Mouse (Mus musculus) hematopoietic stem cell, adult 5-6 weeks (primary cell): ENCODE measurements around the gene 6330403K07Rik. TPM values are rescaled to one million over a fixed set of nuclear protein-coding genes. Genes with fewer than 3 reads are reported as not detected.

Source experiments
- ATAC-seq, 2 experiments: fragments of 125-278 bp in 1 of 2; replicated peaks in 1 of 2; 2 replicates each; pipeline ENCODE4 v1.8.0; 2016 to 2017; ENCODE audit warnings: inconsistent platforms in 2 of 2, mild to moderate bottlenecking in 2 of 2, moderate number of reproducible peaks in 2 of 2, low read depth in 1 of 2, moderate TSS enrichment in 1 of 2; ENCODE audit not compliant: low FRiP score in 2 of 2, poor library complexity in 2 of 2, severe bottlenecking in 2 of 2, insufficient read depth in 1 of 2, low TSS enrichment in 1 of 2
- total RNA-seq: library from RNA; stranded (forward); fragments of 172-1452, 232-1000 nt; gene quantifications from 2 replicates; pipeline ENCODE4 v1.2.3, GENCODE M21; 2017

Gene 6330403K07Rik
- 1.4 TPM in 1 of 2 replicates, not detected in the other for total RNA-seq

- 0 out of 4 replicates have a peak, but pooled peaks of 1 of the 2 experiments have one; percentile 25 for ATAC-seq
Measured at GRCm38 (mm10) chr11:71033163-71033761, at the start of gene 6330403K07Rik. Gene 6330403K07Rik, minus strand, starts transcription at chr11:71033513.

GRCm38 (mm10) chr11:71076342-71076741 is 43.0 kb upstream of the 6330403K07Rik start:
- ATAC-seq: no peak

GRCm38 (mm10) chr11:71052554-71052953 is 19.2 kb upstream of the 6330403K07Rik start:
- no peak for ATAC-seq

GRCm38 (mm10) chr11:71039526-71040298 is 6.4 kb upstream of the 6330403K07Rik start:
- no peak for ATAC-seq

- no peak for ATAC-seq
Measured at GRCm38 (mm10) chr11:71032491-71033162, 686 bp downstream of the 6330403K07Rik start.

GRCm38 (mm10) chr11:71032070-71032469 is 1.2 kb downstream of the 6330403K07Rik start:
- ATAC-seq: no peak

- ATAC-seq: no peak
Measured at GRCm38 (mm10) chr11:71029403-71030118, 3.8 kb downstream of the 6330403K07Rik start.

- ATAC-seq: no peak
Measured at GRCm38 (mm10) chr11:71028280-71028679, 5.0 kb downstream of the 6330403K07Rik start.

- peak; percentile 98 for ATAC-seq
Measured at GRCm38 (mm10) chr11:71019201-71020068, 13.9 kb downstream of the 6330403K07Rik start, which contains the start of the genes Mis12 and Derl2. Gene Mis12, plus strand, starts transcription at chr11:71019611. Gene Derl2, minus strand, starts transcription at chr11:71019841.

- ATAC-seq: no peak
Measured at GRCm38 (mm10) chr11:71018416-71019200, 14.7 kb downstream of the 6330403K07Rik start.

GRCm38 (mm10) chr11:71017051-71017450 is 16.3 kb downstream of the 6330403K07Rik start:
- no peak for ATAC-seq

- no peak for ATAC-seq
Measured at GRCm38 (mm10) chr11:71012743-71013142, 20.6 kb downstream of the 6330403K07Rik start.

- ATAC-seq: no peak
Measured at GRCm38 (mm10) chr11:71008321-71008720, 25.0 kb downstream of the 6330403K07Rik start.

GRCm38 (mm10) chr11:71007831-71008230 is 25.5 kb downstream of the 6330403K07Rik start:
- ATAC-seq: no peak

GRCm38 (mm10) chr11:71007026-71007425 is 26.3 kb downstream of the 6330403K07Rik start:
- no peak for ATAC-seq

- no peak for ATAC-seq
Measured at GRCm38 (mm10) chr11:71005046-71005445, 28.3 kb downstream of the 6330403K07Rik start.
